Mouse (Mus musculus): ENCODE data around the gene Spin1.
A peak's percentile ranks its signal among the peaks of the same experiment; 100 is the strongest.
"Not testable (repeated sequence)": the region's sequence is repeated elsewhere in the genome, so short reads cannot be mapped to it uniquely, and the experiment has no call there.

Gene Spin1

DNA sequence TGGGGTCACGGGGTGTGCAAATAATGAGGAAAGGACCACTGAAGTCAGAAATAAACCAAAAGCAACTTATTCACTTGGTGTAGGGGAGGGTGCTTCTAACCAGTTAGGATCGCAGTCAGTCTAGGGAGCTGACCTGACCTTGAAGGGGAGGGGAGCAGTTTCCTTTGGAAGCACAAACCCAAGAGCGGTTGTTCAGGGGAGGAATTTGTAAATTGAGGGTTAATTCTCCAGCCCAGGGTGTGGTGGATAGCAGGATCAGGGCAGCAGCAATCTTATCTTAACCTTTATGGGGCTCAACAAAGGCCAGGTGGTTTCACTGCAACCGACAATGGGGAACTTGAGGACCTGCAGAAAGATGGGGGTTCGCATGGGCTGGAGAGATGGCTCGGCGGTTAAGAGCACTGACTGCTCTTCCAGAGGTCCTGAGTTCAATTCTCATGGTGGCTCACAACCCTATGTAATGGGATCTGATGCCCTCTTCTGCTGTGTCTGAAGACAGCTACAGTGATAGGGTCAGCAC lies 5.4 kb upstream of the Spin1 start:
- no peak for DNase-seq

DNA sequence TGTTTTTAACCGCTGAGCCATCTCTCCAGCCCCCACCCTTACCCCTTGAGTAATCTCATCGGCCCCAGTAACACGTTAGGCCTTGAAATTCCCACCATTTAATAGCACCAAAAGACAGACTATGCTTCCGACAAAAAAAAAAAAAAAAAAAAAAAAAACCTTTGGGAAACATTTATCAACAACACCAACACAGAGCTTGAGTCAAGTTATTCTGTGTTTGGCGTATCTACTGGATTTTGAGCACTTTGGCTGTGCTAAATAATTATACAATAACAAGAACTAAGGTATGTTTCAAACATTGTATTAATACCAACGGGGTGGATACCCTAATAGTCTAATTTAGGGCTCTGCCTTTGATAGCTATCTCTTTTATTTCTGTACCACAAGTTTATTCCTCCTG lies 4.0 kb upstream of the Spin1 start:
- no peak for DNase-seq

DNA sequence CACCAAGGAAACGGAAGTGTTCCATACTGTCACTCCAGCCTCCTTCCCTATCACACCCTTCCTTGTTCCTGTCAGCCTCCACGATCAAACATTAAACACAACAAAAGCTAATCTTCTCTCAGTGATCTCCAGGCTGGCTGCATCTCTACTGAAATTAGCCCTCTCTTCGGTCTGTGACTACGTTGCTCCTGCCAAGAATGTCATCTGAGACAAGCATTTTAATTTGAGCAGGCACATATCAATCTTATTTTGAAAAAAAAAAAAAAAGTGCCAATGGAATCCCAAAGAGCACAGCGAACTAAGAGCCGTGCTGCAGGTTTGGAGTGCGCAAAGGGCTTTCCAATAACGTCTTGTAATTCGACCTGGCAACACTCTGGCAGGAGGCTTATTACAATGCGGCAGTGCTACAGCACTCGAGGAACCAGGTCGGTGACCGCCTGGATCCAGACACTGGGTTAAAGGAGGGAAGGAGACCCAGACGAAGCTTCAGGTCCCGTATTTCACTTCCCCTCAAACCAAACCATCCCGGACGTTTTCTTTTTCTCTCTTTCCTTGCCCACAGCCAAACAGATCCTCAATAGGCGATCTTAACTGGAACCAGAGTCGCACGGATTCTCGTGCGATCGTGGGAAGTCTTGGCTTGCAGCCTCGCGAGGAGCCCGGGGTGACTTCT lies 984 bp upstream of the Spin1 start:
- peak in 1 of 2 experiments; percentile 66 for DNase-seq

DNA sequence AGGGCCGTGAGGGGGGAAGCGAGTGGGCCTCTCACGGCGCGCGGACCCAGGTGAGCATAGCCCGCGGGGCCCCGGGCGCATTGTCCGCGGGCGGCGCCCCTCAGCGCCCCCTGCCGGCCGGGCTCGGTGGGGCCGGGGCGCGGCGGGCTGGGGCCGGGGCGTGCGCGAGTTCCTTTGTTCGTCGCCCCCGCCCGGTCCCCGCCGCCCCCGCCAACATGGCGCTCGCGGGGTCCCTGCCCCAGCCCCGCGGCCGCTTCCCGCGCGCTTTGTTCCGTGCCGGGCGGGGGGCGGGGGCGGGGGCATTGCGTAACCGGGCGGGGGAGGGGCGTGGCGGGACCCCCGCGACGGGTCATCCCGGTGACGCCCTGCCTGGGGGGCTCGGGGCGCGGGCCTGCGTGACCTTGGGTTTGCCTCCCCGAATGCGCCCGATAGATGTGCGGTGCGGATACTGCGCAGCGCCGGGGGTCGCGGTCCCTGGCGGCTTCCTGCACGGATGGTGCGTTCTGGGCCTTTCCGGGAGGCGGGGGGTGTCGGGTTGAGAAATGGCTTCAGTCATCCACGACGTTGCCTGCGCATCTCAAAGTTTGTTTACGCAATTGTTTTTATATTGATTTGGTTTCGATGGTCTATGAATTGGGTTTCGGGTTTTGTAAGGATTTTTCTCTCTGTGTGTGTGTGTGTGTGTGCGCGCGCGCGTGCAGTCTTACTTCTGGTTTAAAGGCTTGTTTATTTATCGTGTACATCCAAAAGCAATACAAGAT lies 516 bp downstream of the Spin1 start:
- DNase-seq = peak in 1 of 2 experiments; percentile 64

DNA sequence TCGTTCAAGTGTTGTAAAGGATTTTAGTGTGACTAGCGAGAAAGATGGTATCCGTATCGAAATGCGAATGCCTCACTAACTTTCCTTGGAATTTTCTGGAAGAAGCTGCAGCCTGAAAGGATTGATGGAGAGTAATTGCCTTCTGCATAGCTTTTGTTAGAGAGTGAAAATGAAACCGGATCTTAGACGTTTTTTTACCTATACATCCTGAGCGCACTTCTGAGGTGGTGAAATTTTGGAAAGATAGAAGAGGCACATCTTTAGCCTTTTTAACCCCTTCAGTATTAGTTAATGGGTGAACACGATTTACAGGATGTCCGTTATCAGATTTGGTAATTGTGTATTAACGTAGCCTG lies 1.1 kb downstream of the Spin1 start:
- no peak for DNase-seq

DNA sequence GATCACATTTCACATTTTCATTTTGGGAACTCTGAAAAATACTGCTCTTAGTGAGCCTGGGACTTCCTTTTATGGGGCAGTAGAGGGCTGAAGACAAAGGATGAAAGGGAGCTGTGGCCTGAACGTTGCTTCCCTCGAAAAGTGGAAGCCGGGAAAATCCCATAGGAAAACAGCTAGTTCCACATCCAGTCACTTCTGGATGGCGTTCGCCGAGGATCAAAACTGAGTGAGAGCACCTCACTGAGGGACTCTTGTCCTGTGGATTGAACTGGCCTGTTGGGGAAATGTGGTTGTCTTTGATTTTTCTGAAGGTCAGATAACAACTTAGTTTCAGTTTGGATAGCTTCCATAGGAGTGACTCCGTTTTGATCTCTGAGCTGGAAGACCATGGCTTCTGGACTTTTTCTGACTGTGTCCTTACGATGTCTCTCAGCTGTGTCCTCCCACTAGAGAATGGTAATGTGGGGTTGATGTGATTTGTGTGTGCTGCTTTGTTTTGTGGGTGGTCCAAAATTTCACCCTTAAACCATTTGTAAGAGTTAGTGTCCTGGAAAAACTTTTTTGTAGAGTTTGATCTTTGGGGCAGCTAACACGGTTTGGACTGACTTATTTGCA lies 2.5 kb downstream of the Spin1 start:
- no peak for DNase-seq

DNA sequence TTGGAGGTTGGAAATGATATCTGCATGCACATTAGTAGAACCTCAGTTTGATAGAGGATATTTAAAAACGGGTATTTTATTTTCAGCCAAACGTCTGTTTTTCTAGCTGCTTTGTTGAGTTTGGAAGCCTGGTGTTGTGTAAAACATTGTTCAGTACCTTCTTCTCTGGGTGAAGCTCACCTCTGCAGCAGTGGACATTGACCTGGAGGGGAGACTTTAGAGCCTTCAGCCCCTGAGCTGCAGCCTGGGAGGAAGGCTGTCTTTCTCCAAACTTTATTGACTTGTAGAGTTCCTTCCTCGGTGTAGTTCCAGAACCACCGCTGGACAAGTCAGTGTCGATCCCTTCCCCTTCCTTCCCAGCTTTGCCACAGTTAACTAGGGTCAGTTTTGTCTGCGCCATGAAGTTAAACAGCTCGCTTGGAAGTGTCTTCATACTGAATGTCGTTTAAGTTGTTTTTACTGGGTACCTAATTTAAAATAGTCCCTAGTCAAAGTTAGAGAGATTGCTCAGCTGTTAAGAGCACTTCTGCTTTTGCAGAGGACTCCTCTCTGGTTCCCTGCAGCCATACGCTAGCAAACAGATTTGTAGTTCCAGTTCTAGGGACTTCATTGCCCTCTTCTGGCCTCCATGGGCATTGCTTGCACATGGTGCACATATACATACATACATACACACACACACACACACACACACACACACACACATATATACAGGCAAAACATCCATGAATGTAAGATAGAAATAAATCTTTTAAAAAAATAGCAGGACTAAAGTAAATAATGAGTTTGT lies 3.4 kb downstream of the Spin1 start:
- no peak for DNase-seq

DNA sequence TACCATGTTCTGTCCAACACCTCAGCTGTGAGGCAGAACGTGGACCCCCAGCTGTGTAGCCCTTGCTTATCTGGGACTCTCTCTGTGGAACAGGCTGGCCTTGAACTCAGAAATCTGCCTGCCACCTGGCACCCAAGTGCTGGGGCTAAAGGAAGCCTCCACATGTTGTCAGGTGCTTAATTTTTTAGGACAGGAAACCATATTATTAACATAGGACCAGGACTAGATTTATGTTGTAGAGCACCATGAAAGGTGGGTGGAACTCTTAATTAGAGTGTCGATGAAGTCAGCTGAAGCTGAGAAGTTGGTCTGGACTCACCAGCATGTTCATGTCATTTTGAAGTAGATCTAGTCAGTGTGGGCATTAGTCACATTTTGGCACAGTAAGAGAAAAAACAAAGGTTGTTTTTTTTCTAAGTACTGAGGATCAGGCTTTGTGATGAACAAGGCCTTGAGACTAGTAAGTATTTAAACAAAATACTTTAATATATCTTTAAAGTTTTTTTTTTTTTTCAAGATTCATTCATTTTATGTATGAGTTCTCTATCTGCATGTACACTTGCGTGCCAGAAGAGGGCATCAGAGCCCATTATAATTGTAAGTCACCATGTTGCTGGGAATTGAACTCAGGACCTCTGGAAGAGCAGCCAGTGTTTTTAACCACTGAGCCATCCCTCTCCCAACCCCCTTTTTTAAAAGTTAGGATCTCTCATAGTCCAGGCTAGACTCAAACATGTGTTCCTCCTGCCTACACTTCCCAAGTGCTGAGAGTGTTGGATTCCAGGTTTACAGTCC lies 5.4 kb downstream of the Spin1 start:
- DNase-seq = no peak

DNA sequence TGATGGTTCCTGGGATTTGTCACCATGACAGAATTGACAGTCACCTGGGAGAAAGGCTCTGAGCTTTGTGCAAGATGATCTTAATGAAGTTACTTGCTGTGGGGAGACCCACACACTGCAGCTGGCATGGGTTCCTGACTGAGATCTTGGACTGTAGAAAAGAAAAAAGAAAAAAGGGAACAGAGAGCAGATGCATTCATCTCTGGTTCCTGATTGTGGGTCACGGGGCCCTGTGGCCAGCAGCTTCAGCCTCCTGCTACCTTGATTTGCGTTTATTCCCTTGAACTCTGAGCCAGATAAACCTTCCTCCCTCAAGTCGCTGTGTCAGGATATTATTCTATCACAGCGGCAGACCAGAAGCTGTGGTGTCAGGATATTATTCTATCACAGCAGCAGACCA lies 6.1 kb downstream of the Spin1 start:
- no peak for DNase-seq

DNA sequence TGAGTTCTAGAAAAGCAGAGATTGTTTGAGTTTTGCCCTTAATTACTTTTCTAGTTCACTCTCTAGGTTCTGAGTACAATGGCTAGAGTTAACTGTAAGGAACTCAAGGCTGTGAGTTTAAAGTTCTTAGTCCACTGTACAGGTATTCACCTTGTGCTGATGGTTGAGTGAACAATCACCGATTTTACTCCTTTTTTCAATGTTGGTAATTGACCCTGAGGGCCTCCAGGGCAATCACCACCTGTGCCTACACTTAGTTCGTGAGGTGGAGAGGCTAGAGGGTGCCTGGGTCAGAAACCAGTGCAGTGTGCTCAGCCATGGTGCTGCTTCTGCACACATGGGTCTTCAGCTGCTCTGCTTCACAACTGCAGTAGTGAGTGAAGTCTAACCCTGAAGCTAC lies 8.8 kb downstream of the Spin1 start:
- DNase-seq = no peak

DNA sequence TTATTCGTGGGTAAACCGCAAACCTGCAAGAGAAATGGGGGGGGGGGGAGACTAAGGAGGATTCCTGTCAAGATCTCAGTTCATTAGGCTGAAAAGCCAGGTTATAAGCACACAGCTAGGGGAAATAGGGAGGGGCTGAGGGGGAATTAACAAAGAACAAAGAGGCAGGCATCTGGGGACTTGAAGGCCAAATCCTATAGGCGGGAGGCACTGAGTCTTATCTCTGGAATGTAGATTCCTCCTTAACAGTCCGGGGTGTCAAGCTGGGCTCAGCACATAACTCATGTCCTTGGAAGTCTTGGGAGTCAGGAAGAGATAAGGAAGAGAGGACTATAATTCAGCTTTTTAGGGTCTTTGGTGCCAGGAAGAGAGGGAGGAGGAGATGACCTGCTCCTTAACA lies 13.7 kb downstream of the Spin1 start:
- not testable (repeated sequence) for DNase-seq

DNA sequence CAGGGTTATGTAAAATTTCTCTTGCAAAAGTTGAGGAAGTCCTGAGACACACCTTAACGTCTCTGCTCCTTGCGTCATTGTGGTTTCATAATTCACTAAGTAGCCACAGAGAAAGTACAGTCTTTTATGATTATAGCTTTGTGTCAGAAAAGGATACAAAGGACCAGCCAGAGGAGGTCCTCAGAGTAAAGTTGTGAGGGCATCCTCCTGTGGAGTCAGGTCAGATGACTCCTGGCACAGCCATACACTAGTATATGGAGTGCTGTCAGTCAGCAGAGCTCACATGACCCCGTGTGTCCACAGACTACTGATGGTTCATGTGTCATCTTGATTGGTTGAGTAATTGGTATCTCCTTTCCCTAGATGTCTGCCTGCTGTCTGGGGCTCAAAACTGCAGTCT lies 15.1 kb downstream of the Spin1 start:
- DNase-seq = no peak

DNA sequence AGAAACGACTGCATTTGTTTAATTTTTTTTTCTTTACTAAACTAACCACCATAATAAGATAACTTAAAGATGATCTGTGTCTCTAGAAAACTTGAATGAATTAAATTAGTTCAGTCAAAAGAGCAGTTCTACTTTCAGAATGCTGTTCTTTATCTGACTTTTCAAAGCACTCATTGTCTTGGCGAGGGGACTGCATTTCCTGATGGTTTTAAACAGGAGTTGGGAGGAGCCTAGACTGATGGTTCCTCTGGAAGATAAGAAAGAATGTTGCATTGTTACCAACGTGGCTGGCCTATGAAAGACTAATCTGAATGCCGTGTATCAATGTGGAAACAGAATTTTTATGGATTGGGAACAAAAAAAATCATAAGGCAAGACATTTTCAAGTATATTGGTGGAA lies 20.1 kb downstream of the Spin1 start:
- no peak for DNase-seq

DNA sequence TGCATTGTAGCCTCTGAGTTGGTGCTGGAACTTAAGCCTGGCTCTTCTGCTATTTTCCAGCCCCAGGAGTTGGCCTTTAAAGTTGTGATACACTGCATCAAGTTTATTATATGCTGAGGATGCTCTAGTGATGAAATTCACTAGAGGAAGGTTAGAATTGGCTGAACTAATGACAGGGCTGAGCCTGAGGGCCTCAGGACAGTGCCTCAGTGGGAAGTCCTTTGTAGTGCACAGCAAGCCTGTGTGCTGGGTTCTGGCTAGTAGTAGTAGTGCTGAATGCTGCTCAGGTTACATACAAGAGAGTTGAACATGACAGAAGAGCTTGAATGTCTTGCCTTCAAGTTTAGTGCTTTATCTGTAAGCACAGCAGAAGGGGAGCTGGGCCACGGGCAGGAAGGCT lies 21.3 kb downstream of the Spin1 start:
- no peak for DNase-seq

DNA sequence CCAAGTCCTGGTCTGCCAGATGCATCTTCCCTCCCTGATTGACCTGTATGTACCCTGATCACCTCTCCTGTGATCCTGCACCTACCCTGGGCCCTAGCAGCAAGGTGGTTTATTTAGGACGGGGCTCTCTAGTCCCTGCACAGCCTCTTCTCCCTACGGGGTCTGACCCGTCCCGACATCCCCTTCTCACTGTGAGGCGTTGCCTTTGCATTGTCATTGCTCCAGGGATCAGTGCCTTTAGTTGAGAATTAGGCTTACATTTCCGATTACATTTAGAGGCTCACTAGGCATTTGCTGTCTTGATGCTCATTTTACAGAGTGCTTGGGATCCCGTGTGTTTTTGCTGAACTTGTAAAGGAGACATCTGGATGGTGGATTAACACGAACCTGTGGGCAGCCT lies 22.1 kb downstream of the Spin1 start:
- DNase-seq = no peak

DNA sequence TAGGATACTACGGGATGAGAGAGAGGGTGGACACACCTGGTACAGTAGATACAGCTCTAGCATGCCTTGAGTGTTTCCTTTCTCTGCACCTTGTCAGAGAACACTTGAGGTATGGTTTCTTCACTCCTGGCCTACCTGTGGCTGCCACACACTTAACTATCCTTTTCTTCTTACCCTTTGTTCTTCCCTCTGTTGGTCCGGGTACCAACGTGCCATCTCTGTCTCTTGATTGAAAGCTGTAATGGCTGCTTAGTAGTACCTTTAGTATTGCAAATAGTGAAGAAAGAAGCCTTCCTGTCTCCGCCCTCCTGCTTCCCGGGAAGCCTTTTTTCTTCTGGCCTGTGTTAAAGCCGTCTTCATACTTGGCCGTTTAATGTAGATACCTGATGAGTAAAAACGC lies 24.7 kb downstream of the Spin1 start:
- DNase-seq = no peak

DNA sequence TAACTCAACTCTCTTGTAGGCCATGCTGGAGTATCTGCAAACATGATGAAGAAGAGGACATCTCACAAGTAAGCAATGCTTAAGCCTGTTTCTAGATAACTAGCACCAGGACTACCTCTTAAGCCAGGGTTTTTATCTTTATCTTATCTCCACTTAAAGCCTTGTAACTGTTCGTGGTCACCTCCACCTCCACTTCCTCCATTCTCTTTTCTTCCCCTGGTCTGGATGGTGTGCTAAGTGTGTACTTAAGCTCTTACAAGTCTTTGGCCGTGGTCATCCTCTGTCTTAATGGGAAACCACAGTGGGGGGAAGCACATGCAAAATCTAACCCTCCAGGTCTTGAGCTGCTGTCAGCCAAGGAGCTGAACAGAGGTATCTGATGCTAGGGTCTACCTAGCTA lies 27.2 kb downstream of the Spin1 start:
- DNase-seq = no peak

DNA sequence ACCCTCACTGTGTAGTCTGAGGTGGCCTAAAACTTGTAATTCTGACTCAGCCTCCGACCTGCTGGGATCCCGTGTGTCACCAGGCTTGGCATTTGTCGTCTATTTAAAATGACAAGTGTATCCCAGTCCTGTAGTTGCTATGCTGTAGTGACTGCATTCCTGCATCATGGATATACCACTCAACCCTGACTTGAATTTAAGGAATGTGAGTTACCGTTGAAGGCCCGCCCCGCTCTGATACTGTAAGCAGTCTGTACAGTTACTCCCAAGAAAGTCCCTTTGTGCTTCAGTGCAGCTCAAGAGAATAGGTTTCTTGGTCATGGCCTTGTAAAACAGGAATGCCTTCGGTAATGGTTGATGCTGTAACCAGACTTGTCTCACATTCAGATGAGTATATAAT lies 27.7 kb downstream of the Spin1 start:
- peak in 1 of 2 experiments; percentile 16 for DNase-seq

DNA sequence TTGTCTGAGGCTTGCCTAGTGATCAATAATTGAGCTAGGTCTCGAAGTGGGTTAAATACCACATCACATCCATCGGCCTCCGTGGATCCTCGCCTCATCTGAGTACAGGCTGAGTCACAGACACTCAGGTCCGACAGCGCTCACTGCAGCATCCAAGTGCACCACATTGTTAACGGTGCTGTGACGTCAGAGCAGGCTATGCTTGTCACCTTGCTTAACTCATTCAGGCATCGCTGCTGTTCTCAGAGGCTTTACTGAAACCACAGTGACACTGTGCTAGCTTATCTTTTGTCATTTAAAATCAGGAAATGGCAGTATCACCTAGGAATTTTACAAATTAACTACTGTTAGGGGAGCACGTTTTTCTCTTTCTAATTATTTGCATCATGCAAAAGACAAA lies 30.5 kb downstream of the Spin1 start:
- no peak for DNase-seq

DNA sequence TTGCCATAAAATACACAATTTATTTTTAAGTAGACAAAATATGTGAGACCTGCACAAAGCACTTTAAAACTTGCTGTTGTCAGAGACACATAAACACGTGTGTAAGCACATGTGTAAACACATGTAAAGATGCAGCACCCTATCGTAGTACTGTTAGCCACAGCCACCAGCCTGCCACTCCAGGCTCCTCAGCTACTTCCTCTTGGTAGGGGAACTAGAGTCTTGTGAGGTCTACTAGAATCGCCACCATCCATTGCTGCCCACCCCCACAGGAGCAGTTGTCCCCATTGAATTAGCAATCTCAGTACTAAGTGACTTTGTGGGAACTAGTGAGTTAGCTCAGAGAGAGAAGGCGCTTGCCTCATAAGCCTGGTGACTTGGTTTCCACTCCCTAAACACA lies 35.6 kb downstream of the Spin1 start:
- no peak for DNase-seq

DNA sequence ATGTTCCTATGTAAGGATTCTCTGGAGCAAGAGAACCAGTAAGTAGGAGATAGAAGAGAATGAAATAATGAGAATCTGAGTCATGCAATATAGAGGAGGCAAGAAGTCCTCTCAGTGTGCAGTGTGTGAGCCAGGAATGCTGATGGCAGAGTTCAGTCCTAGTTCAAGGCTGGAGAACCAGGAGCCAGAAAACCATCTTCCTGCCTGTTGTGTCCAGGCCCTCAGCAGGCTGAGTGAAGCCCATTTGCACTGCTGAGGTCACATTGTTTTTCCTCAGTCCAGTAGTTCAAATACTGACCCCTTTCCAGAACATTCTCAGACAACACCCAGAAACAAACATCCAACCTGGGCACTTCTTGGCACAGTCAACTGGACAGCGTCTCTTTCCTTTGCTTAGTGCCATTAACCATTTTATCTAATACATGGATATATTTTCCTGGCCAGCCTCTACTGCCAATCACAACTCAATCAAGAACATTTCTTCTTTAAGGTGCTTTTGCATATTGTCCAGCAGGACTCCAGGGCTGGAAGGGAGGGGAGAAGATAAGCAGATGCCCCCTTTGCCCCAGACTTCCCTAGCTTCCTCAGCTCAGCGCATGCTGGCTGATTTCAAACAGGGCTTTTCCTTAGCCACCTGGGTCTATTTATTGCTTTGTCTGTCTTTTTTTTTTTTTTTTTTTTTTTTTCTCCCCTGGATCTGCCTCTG lies 36.5 kb downstream of the Spin1 start:
- DNase-seq = no peak

DNA sequence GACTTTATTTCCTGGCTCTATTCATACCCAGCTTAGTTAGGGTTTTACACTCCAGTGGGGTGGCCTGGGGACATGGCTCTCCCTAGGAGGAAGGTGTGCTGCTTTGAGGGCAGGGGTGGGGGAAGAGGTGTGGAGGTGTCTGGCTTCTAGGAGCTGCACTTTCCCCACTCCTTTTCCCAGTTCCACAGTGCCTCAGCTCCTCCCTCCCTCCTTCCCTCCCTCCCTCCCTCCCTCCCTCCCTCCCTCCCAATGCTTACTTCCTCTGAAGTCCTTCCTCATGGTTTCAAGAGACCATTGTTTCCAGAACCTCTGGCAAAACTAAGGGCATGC lies 37.0 kb downstream of the Spin1 start:
- DNase-seq = no peak

All from cerebellum, postnatal 25 days (tissue).